Mouse (Mus musculus) thymus, adult 18-20 months (tissue): ENCODE results near the gene Prkcb.

ENCODE experiments used
- DNase-seq, 2 experiments: peaks; one replicate each; pipeline ENCODE4 v3.0.0; 2022; ENCODE audit warnings: mixed read lengths in 2 of 2

Prkcb gene

DNA sequence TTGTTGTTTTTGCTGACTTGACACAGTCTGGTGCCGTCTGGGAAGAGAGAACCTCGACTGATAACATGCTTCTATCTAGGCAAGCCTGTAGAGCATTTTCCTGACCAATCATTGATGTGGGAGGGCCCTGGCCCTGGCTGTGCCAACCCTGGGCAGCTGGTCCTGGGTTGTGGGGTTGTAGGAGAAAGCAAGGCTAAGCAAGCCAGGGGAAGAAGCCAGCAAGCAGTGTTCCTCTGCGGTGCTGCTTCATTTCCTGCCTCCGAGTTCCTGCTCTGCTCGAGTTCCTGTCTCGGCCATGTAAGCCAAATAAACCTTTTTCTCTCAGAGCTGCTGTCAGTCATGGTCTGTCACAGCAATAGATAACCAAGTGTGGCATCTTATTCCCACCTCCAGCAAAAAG, 121.4 kb downstream of the Prkcb start:
- DNase-seq: no peak

DNA sequence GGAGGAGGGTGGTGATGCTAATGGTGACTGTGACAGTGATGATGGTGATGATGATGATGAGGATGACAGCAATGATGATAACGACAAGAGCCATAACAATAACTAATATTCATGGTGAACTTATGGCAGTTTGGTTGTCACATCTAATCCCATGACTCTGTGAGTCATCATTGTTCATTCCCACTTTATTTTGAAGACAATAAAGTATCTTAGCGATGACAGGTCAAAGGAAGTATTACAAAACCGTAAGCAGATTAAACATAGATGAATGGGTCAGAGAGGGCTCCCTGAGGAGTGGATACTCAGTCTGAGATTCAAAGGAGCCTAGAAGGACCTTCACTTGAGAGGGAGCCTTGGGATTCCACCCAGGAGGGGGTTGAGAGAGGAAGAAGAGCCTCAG, 122.3 kb downstream of the Prkcb start:
- no peak for DNase-seq

DNA sequence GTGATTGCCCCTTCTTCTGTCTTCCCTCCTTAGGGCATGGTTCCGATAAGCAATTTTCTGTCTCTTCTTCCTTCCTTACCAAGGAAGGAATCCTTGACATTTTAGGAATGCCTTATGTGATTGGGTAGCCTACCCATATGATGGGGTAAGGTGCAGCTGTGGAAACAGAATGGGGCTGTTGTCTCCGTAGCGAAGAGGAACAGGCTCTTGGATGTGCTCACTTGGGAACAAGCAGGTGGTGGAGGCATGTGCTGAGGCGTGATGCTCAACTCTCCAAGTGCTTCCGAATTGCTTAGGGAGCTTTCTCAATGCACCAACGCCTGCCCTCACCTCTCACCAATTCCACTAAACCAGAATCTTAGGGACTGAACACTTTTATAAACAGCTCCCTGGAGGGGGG, 124.7 kb downstream of the Prkcb start:
- no peak for DNase-seq

DNA sequence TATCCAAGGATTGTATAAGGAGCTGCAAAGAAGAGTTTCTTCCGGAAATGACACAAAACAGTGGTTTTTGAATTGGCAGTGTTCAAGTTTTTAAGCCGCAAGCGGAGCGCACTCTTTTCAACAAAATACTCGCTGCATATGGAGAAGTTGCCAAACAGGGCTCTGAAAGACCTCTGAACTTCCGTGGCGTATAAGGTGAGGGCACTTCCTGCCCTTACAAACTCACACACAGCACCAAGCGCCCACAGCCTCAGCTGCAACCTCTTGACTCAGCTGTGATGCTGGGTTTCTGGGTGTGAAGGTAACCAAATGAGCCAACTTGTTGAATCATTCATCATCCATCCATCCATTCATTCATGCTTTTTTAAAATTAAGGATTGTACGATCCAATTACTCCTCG, 125.6 kb downstream of the Prkcb start:
- peak in 1 of 2 experiments; percentile 57 for DNase-seq

DNA sequence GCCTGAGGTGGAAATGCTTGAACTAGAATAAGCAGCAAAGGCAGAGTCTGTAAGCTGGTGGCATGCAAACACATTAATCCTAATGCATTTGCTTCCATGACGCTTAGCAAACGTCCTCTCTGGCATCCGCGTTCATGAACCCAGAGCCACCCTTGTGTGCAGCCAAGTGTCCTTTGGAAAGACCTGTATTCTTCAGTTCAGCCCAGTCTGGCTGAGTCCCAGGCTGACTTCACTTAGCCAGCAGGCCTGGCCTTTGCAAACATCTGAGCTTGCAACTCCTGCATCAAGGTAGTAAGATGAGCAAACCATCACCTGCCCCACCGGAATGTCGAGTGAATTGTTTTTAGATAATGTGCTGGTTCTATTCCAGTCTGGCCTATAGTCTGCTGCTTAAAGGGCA, 126.1 kb downstream of the Prkcb start:
- DNase-seq: no peak

DNA sequence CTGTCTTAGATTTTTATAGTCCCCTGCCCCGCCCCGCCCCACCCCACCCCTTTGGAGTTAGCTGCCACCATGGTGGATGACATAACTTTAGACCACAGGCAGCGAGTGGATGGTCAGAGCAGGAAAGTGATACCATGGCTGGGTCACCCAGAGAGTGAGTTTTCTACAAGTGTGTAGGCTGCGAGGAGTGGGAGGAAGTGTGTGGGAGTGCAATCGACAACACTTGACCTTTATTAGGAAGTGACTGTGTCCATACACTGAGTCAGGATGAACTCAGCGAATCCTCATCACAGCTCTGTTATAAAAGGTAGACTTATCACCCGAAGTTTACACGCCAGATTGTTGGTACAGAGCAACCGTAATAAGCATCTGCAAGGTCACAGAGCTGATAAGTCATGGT, 126.8 kb downstream of the Prkcb start:
- DNase-seq: no peak

DNA sequence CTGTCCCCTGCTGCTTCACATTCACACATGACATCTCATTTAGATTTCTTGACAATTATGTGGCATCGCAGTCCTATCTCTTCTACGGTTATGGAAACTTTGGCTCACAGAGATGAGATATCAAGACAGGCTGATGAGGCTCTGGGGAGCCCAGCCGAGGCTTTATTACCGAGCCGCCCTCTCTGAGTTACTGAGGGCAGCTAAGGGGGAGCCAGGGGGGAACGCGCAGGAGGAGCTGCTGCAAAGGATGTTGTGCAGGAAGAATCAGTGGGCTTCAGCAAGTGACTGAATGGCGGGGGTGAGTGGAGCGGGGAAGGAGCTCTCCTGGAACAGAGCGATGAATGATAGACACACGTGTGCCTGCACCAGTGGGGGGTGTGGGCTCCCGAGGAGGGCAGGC, 127.4 kb downstream of the Prkcb start:
- no peak for DNase-seq

DNA sequence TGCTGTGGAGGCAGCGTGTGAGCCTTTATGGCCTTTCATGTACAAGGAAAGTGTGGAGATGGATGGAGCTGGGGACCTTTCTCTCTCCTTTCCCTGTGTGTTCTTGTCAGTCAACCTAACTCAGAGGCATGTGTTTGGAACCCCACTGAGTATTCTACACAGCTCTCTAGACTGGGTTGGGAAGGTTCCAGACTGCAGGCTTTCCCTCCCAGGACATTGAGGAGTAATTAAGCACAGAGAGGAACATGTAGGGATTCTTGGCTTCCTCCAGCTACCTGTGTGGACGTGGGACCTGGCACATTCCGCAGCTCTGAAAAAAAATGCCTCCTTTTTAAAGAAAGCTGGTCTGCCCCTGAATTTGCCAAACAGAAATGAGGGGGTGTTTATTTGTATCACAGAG, 130.0 kb downstream of the Prkcb start:
- no peak for DNase-seq

DNA sequence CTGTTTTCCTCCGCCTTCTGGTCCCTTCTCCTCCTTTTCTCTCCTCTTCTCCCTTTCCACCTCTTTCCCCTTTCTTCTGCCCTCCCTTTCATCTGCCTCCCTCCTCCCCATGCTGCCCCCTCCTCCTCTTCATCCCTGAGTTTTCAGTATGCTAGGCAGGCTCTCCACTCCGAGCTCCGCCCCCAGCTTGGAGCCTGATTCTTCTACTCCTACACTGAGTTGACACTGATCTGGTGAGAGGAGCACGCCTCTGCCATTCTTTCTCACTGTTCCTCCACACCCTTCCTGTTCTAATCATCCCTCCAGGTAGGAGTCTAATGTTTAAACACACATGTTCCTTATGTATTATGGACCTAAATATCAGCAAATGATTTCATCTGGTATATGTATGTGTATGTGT, 135.3 kb downstream of the Prkcb start:
- DNase-seq: no peak

DNA sequence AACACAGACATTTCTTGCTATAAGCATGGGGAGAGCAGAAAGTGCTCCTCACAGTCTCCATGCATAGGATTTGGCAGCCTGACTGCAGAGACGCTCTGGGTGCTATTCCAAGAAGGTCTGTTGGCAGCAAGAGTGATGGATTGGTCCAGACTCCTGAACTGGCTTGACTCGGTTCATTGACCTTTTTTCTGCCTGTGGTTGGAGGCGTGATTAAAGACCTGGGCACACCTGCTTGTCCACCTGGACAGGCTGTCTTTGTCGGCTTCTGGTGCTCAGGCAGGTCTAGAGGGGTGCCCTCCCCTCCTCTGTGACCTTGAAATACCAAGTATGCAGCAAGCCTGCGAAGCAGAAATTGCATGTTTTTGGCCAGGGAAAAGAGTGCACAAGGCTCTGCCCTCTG, 140.6 kb downstream of the Prkcb start:
- DNase-seq: no peak

DNA sequence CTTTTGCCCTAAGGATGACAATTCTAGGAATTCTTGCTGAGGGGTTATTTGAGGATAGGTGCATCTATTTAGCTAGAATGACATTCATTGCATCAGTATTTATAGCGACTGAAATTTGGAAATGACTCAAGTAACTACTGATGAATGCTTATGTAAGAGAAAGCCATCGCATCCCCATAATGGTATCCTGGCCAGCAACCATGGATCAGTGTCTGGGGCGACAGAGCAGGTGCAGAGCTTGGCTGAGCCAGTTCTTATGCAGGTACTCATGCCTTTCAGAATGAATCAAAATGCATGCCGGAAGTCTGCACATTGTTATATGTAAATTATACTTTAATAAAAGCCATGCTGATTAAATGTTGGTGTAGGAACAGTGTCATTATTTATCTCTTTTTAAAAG, 143.8 kb downstream of the Prkcb start:
- no peak for DNase-seq

DNA sequence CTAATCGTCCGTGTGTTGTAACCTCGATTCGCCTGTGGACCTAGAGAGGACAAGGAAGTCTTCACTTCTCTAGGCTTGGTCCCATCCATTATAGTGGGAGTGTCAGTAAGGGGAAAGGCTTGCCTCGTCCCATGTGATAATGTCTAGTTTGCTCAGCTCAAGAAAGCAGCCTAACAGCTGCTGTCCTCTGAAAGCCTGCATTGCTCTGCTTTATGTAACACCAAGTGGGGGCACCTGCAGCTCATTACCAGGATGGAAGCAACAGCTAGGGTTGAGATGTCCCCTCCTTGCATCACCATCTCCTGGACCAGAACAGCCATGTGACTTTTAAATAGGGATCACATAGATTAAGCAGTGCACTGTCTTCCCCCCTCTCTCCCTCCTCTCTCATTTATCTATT, 144.8 kb downstream of the Prkcb start:
- DNase-seq: no peak

DNA sequence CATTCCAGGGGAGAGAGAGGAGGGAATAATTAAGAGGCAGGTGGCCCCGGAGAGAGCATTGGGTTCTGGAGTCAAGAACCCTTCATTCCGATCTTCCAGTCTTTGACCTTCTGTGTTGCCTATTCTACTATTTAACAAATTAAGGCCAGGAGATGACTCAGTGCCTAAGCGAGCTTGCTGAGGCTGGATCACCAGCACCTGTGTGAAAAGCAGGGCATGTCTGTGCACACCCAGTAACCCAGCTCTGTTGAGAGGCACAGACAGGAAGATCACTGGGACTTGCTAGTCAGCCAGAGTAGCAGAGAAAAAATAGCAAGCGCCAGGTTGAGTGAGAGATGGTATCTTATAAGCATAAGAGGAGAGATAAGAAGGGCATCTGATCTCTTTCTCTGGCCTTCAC, 146.4 kb downstream of the Prkcb start:
- DNase-seq: no peak

DNA sequence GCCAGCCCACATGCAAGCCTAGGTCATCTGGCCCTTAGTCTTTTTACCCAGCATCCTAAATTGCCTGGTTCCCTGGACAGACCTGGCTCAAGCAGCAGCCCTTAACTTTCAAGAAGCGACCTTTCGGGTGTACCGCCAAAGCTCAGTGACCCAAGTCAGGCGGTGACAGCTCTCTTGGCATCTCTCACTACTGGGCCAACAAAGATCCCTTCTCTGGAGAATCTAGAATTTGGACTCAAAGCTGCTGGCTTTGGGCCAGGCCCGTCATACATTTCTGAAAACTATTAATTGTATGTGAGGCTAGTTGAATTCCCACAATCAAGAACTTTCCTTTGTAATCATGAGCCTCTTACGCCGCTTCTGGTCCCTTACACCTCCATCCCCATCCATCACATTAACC, 147.0 kb downstream of the Prkcb start:
- no peak for DNase-seq

DNA sequence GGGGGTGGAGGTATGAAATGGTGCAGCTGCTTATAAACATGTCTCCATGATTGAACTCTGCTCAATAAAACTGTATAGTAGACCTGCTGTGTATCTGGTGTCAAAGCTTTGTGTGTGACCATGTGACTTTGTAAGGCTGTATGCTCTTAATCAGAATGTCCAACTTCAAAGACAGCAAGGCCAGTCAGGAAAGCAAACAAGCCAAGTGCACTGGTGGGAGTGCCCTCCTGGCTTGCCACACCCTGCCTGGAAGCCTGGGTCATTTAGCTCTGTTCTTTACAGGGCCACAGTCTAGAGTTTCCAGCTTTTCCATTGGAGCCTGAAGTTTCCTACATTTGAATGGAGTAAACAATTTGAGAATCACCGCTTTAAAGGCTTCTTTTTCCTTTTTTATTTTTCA, 148.8 kb downstream of the Prkcb start:
- DNase-seq: no peak

DNA sequence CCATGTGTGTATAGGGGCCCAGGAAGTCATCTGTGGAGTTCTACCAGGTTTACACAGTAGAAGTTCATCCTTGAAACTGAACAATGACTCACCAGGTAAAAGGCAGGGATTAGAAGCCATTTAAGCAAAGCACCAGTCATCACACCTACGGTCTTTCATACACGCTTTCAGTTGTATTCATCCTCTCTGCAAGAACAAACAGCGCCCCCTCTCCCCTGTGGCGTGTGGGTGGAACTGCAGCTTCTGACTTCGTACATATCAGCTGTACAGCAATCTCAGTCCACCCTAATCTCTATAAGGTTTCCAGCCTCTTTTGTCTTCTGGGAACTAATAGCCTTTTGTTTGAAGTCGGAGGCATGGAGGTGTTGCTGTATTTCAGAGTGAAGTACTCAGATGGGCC, 156.5 kb downstream of the Prkcb start:
- peak; percentile 39 to 52 for DNase-seq

DNA sequence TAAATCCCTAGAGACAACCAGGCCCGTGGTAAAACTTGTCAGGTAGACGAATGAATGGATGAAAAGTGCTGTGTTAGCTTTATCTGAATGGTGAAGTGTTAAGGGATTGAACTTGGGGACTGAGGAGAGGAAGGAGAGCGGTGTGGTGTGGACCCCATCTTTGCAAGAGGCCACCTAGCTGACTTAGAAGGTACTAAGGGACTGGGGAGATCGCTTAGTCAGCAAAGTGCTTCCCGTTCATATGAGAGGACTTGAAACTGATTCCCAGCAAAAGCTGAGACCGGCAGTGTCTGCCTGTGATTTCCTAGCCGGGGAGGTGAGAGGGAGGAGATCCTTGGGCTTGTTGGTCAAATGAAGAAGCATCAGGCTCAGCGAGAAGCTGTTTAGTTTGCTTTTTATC, 164.1 kb downstream of the Prkcb start:
- DNase-seq: no peak

DNA sequence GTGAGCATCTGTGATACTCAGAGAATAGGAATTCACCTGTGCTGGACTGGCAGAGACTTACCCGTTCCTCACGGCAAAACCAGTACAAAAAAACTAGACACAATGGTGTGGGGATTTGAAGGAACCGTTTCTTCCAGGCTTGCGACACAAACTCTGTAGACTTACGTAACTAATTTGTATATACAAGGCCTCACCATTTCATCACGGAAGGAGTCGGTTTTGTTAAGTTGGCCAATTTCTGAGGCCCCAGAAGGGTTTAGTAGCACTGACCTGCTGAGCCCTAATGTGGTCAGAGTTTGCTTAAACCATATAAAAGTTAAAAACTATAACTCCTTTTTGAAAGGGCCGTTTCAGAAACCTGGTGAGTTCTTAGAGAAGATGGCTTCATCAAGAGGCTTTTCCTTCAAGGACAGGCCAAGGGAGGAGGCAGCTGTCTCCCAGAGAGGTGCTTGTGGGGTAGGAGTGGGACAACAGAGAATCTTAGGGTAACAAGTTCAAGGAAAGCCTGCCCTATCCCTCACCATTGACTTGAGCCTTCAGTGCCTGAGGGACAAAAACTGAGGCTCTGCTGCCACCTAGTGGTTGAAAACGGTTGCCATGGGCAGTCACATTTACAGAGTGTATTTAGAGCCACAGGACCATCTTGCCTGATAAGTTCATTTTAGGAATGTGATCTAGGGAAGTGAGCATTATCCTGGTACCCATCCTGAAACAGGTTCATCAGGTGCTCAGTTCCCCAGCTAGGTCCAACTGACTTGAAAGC, 170.8 kb downstream of the Prkcb start:
- peak; percentile 41 to 57 for DNase-seq

DNA sequence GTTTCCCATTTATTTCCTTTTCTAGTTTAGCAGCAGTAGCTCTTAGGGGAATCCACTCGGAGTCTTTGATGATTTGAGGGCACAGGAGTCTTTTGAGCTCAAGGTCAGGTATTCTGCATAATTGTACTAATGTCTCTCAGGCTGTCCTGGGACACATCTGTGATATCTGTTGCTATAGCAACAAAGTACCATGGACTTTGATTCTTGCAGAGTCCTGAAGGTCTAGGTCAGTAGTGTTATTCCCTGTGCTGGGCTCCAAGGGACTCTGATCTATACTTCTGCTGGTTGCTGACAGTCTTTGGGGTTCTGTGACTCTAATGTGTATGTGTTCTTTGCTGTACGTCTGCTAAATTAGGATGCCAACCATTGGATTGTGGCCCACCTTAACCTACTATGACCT, 171.5 kb downstream of the Prkcb start:
- no peak for DNase-seq

DNA sequence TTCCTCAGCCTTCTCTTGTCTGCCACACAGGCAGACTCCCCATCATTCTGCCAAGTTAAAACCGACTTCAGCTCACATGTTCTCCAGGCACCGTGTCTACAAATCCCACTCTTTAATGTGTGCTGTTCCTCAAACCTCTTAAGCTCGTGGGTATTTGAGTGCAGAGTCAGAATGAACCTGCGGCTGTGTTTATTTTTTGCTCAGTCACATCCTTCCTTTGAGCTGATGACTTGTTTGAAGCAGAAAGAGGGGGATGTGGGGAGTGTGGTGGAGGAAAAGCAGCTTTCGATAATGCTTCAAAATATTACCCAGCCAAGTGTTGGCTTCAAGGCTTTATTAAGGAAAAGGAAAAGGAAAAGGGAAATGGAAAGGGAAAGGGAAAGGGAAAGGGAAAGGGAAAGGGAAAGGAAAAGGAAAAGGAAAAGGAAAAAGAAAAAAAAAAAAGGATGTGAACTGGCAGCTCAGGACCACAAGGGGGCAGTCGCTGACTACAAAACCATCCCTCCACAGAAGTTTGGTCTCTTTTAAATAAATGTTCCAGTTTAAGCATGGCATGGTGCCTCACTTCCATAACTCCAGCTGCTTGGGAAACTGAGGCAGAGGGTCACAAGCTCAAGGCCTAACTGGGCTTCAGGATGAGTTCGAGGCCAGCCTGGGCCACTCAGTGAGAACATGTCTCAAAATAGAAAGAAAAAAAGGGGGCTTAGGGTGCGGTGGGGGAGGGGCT, 177.4 kb downstream of the Prkcb start:
- DNase-seq: no peak

DNA sequence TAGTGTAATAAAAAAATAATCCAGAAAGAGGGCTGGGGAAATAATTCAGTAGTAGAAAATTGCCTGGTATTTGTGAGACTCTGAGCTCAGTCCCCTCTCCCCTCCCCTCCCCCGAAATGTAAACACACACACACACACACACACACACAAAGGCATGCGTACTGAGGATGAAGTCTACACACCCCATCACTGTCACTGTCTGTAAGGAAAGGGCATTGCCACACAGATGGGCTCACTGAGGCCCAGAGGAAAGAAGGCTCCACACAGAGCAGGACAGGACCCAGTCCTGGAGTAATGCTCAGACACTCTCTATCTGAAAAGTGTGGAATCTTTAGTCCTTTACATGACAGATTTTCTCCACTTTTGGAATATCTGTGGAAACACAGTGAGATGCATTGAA, 178.2 kb downstream of the Prkcb start:
- DNase-seq: no peak

DNA sequence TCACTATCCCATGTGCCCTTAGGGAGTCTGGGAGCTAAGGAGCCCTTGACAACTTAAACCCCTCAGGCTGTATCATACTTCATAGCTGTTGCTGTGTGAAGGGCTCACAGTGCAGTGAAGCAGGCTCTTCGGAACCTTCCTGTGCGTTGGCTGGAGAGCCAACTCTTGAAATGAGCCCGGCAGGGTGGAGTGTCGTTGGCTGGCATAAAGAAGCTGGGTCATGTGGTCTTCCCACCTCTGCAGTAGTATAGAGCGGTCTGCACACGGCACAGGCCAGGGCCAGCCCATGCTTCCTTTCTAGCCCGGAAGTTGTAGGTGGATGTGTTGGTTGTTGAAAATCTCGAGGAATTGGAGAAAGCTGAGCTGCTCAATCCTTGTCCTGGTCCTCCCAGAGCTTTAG, 179.3 kb downstream of the Prkcb start:
- DNase-seq: no peak

DNA sequence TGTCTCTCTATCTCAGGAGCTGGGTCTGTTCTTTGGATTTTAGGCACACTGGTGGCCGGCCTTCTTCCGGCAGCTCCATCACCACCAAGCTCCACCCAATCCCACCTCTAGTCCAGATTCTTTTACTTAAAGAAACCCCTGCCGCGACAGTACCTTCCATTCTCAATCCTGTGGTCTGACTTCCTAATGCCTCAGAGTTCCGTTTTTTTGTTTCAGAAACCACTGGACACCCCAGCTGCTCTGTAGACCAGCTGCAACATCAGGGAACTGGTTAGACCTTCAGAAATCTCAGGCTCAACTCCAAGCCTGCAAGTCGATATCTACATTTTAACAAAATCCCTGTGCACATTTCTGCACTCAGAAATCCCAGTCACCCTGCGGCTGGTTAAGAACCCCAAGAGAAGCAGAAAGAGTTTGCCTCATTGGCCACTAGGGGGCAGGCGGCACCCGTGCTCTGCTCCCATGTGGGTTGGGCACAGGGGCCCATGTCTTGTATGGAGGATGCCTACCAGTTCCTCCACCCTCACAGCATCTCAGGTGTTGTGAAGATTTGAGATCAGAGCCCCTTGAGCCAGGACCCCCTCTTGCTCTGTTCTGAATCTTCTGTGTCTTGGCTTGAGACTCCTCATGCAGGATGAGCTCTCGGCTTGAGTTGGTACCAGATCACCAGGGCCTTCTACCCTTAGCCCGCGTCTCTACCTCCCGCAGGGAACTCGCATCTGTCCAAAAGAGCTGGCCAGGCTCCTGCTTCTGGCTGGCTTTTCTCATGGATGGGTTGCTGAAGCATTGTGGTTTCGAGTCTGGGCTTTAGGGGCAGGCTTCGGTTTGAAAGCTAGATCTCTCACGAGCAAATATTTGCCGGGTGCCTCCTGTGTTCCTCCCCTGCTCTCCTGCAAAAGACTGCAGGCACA, 182.1 kb downstream of the Prkcb start:
- peak; percentile 21 to 23 for DNase-seq

DNA sequence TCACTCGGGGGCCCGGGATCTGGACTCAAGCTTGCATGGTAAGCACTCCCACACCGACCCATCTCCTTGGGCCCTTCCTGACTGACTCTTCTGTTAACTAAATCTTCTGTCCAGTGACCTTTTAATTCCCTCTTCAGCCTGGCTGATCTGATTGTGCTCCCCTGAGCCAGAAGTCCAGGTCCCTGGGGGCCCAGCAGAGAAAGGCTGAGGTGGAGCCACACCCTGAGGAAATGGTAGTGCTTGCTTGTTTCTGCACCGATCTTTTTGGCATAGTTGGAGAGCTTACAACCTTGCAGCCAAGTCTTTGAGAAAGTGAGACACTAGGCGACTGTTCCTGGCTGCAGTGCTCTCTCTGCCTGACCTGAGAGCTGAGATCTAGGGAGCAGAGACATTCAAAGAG, 183.7 kb downstream of the Prkcb start:
- DNase-seq: no peak
